Mouse (Mus musculus) ES-Bruce4 (cell line): ENCODE measurements around the gene Fut8.

Experiments used
- CTCF ChIP-seq: IDR thresholded peaks from one replicate; pipeline ENCODE4 v1.8.1; 2011; ENCODE audit warnings: low read depth, low read length
- POLR2A ChIP-seq: IDR thresholded peaks from one replicate; pipeline ENCODE4 v1.8.1; 2011; ENCODE audit warnings: low read length; ENCODE audit not compliant: insufficient read depth

DNA sequence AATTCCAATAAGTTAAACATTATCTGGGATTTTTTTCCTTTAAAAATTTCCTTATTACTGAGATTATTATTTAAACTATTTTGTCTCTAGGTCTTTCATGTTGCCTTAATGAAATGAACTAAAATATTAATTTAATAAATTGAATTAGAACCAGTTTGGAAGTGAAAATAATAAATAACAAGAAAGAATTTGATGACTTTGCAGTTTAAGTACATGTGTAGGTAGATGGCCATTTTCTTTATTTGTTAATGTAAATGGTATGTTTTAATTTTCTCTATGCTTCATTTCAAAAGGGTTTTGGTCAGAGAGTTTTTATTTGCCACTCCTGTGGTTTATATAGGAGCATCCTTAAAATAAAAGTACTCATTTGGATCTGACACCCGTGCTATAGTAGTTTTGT lies 177.8 kb downstream of the Fut8 start:
- no peak for TF ChIP-seq POLR2A
- no peak for TF ChIP-seq CTCF
